Mouse (Mus musculus) heart, adult 11 months (tissue): Measurements from ENCODE around the gene Gm9639.
"Not testable (repeated sequence)": the region's sequence is repeated elsewhere in the genome, so short reads cannot be mapped to it uniquely, and the experiment has no call there.

Source experiments
- DNase-seq: peaks from one replicate; pipeline ENCODE4 v3.0.0; 2022

Gene Gm9639

GRCm38 (mm10) chr10:77751254-77751653, 43.6 kb downstream of the Gm9639 start, which contains the start of gene Gm9736:
TSS of gene Gm9736 (minus strand) at chr10:77751354.
- peak; percentile 84 for DNase-seq

- not testable (repeated sequence) for DNase-seq
Measured at GRCm38 (mm10) chr10:77750686-77751085, 44.2 kb downstream of the Gm9639 start.
